Mouse (Mus musculus) embryonic fibroblast, embryonic 13.5 days (primary cell): ENCODE data around the gene Pgpep1.

ENCODE experiments used
- CTCF ChIP-seq: IDR thresholded peaks from 2 replicates; pipeline ENCODE4 v1.5.1; 2011; ENCODE audit warnings: mild to moderate bottlenecking, control low read depth, low read length, moderate library complexity, borderline replicate concordance; ENCODE audit not compliant: insufficient read depth
- POLR2A ChIP-seq: IDR thresholded peaks from 2 replicates; pipeline ENCODE4 v1.6.1; 2011; ENCODE audit warnings: low read depth, mild to moderate bottlenecking, control low read depth, low read length, moderate library complexity

GRCm38 (mm10) chr8:70679404-70679803 lies 19.2 kb upstream of the Pgpep1 start:
- TF ChIP-seq POLR2A: no peak
- TF ChIP-seq CTCF: no peak
